Mouse (Mus musculus): ENCODE data around the gene Gm9837. TPM values are rescaled to one million over a fixed set of nuclear protein-coding genes. Genes with fewer than 3 reads are reported as not detected.

Gm9837 gene
- polyA plus RNA-seq, 1 experiment from 2014 or later = not detected

- Histone ChIP-seq H3K27me3 (peaks cover 90% of the 10 kb centered on the region), H3K9ac (replicated peaks) (no peak overlapping the region), H3K4me2 (replicated peaks) (no peak overlapping the region), H3K4me1 (replicated peaks) (peaks cover 29% of the 10 kb centered on the region), H3K27ac (no peak overlapping the region), H3K36me3 (no peaks in the 10 kb centered on the region), H3K9me3 (no peaks in the 10 kb centered on the region), H3K4me3 (replicated peaks) (no peak overlapping the region)
- 86% methylated on average over 9 of the region's 9 CpGs for WGBS
- no peak for ATAC-seq
These were observed 13.0 kb upstream of the Gm9837 start for GRCm38 (mm10) chr11:53483159-53483891.

GRCm38 (mm10) chr11:53481088-53481730, 10.9 kb upstream of the Gm9837 start:
- Histone ChIP-seq H3K4me3 (replicated peaks) (no peak overlapping the region), H3K27ac (no peak overlapping the region), H3K36me3 (no peaks in the 10 kb centered on the region), H3K4me2 (replicated peaks) (no peak overlapping the region), H3K27me3 (peaks cover 85% of the 10 kb centered on the region), H3K4me1 (replicated peaks) (peaks cover 22% of the 10 kb centered on the region), H3K9ac (replicated peaks) (no peak overlapping the region), H3K9me3 (no peaks in the 10 kb centered on the region)
- WGBS = 86% methylated on average over 4 of the region's 4 CpGs
- ATAC-seq = no peak

GRCm38 (mm10) chr11:53479783-53480301, 9.6 kb upstream of the Gm9837 start, which contains the start of the genes Gm9945 and Sowaha:
Gm9945 (plus strand) TSS chr11:53480166.
Sowaha (minus strand) TSS chr11:53480274.
- peaks cover 80% of the 10 kb centered on the region for H3K27me3 ChIP-seq
- WGBS = 5% methylated on average over 40 of the region's 40 CpGs
- H3K36me3 ChIP-seq = no peaks in the 10 kb centered on the region
- H3K27ac ChIP-seq = no peak within 1 kb of the TSS
- ATAC-seq = peak; percentile 49
- peak within 1 kb of the TSS; percentile 46 for H3K4me3 ChIP-seq (replicated peaks)
- H3K4me1 ChIP-seq (replicated peaks) = peaks cover 35% of the 10 kb centered on the region
- H3K4me2 ChIP-seq (replicated peaks) = peak within 1 kb of the TSS; percentile 69
- peak within 1 kb of the TSS; percentile 56; the same call in 1 of the 2 replicates for H3K9ac ChIP-seq (replicated peaks)
- no peaks in the 10 kb centered on the region for H3K9me3 ChIP-seq

GRCm38 (mm10) chr11:53479171-53479782, 9.0 kb upstream of the Gm9837 start:
- WGBS = 1% methylated on average over 57 of the region's 62 CpGs
- Histone ChIP-seq H3K36me3 (no peaks in the 10 kb centered on the region), H3K4me3 (replicated peaks) (peak overlapping the region; percentile 46)

GRCm38 (mm10) chr11:53478383-53479170, 8.3 kb upstream of the Gm9837 start:
- H3K27me3 ChIP-seq = peaks cover 83% of the 10 kb centered on the region
- H3K9me3 ChIP-seq = no peaks in the 10 kb centered on the region
- H3K36me3 ChIP-seq = no peaks in the 10 kb centered on the region
- WGBS = 4% methylated on average over 79 of the region's 79 CpGs
- H3K27ac ChIP-seq = no peak overlapping the region
- H3K4me3 ChIP-seq (replicated peaks) = peak overlapping the region; percentile 46
- peak; percentile 43; the same call in 1 of the 2 replicates for ATAC-seq
- peak overlapping the region; percentile 69 for H3K4me2 ChIP-seq (replicated peaks)
- peak overlapping the region; percentile 56; the same call in 1 of the 2 replicates for H3K9ac ChIP-seq (replicated peaks)
- H3K4me1 ChIP-seq (replicated peaks) = peaks cover 39% of the 10 kb centered on the region

More at GRCm38 (mm10) chr11:53479171-53479782, 9.0 kb upstream of the Gm9837 start:
- Histone ChIP-seq H3K9ac (replicated peaks) (peak overlapping the region; percentile 56; the same call in 1 of the 2 replicates), H3K27me3 (peaks cover 83% of the 10 kb centered on the region), H3K9me3 (no peaks in the 10 kb centered on the region), H3K4me2 (replicated peaks) (peak overlapping the region; percentile 69), H3K4me1 (replicated peaks) (peaks cover 39% of the 10 kb centered on the region), H3K27ac (no peak overlapping the region)
- ATAC-seq = peak; percentile 35; the same call in 1 of the 2 replicates

- no peak for ATAC-seq
- peaks cover 39% of the 10 kb centered on the region for H3K4me1 ChIP-seq (replicated peaks)
- H3K27me3 ChIP-seq = peaks cover 83% of the 10 kb centered on the region
- H3K4me3 ChIP-seq (replicated peaks) = no peak overlapping the region
- H3K27ac ChIP-seq = no peak overlapping the region
- 0 out of 2 replicates have a peak overlapping the region, but pooled peaks have one; percentile 69 for H3K4me2 ChIP-seq (replicated peaks)
- H3K36me3 ChIP-seq = no peaks in the 10 kb centered on the region
- H3K9ac ChIP-seq (replicated peaks) = no peak overlapping the region
- WGBS = 49% methylated on average over 7 of the region's 7 CpGs
- no peaks in the 10 kb centered on the region for H3K9me3 ChIP-seq
These were observed 7.6 kb upstream of the Gm9837 start for GRCm38 (mm10) chr11:53477833-53478232.

GRCm38 (mm10) chr11:53475620-53476019, 5.3 kb upstream of the Gm9837 start:
- peak overlapping the region; percentile 40; the same call in 1 of the 2 replicates for H3K9ac ChIP-seq (replicated peaks)
- H3K36me3 ChIP-seq = no peaks in the 10 kb centered on the region
- H3K4me1 ChIP-seq (replicated peaks) = peaks cover 42% of the 10 kb centered on the region
- H3K4me3 ChIP-seq (replicated peaks) = peak overlapping the region; percentile 21
- peak overlapping the region; percentile 48 for H3K4me2 ChIP-seq (replicated peaks)
- ATAC-seq = peak; percentile 48; the same call in 1 of the 2 replicates
- peaks cover 81% of the 10 kb centered on the region for H3K27me3 ChIP-seq
- H3K9me3 ChIP-seq = no peaks in the 10 kb centered on the region
- WGBS = 7% methylated on average over 8 of the region's 8 CpGs
- H3K27ac ChIP-seq = peak overlapping the region; percentile 74

GRCm38 (mm10) chr11:53472709-53473108, 2.4 kb upstream of the Gm9837 start:
- H3K27ac ChIP-seq = no peak overlapping the region
- H3K36me3 ChIP-seq = no peaks in the 10 kb centered on the region
- H3K4me3 ChIP-seq (replicated peaks) = no peak overlapping the region
- 82% methylated on average over 3 of the region's 3 CpGs for WGBS
- no peak for ATAC-seq
- peaks cover 36% of the 10 kb centered on the region for H3K4me1 ChIP-seq (replicated peaks)
- H3K4me2 ChIP-seq (replicated peaks) = no peak overlapping the region
- H3K9ac ChIP-seq (replicated peaks) = no peak overlapping the region
- no peaks in the 10 kb centered on the region for H3K9me3 ChIP-seq
- peaks cover 71% of the 10 kb centered on the region for H3K27me3 ChIP-seq

- H3K36me3 ChIP-seq = no peaks in the 10 kb centered on the region
- peak overlapping the region; percentile 54 for H3K4me2 ChIP-seq (replicated peaks)
- peaks cover 25% of the 10 kb centered on the region for H3K4me1 ChIP-seq (replicated peaks)
- H3K4me3 ChIP-seq (replicated peaks) = 0 out of 2 replicates have a peak overlapping the region, but pooled peaks have one; percentile 22
- H3K9ac ChIP-seq (replicated peaks) = no peak overlapping the region
- 40% methylated on average over 16 of the region's 16 CpGs for WGBS
- ATAC-seq = no peak
- peaks cover 83% of the 10 kb centered on the region for H3K27me3 ChIP-seq
- H3K9me3 ChIP-seq = no peaks in the 10 kb centered on the region
- no peak overlapping the region for H3K27ac ChIP-seq
These were observed 848 bp downstream of the Gm9837 start for GRCm38 (mm10) chr11:53469294-53469967.

GRCm38 (mm10) chr11:53466231-53466971, 3.9 kb downstream of the Gm9837 start:
- ATAC-seq = peak; percentile 49
- WGBS = 5% methylated on average over 40 of the region's 40 CpGs

More at GRCm38 (mm10) chr11:53466231-53466971, 3.9 kb downstream of the Gm9837 start:
- no peak overlapping the region; the same call in 1 of the 2 replicates for H3K9ac ChIP-seq (replicated peaks)
- peaks cover 87% of the 10 kb centered on the region for H3K27me3 ChIP-seq
- peak overlapping the region; percentile 53 for H3K4me2 ChIP-seq (replicated peaks)
- H3K36me3 ChIP-seq = no peaks in the 10 kb centered on the region
- H3K9me3 ChIP-seq = no peaks in the 10 kb centered on the region
- peak overlapping the region; percentile 22 for H3K4me3 ChIP-seq (replicated peaks)
- H3K27ac ChIP-seq = no peak overlapping the region
- H3K4me1 ChIP-seq (replicated peaks) = peaks cover 36% of the 10 kb centered on the region
